Mouse (Mus musculus) liver, embryonic 14.5 days (tissue): ENCODE results near the gene Map4k4.

Experiments
- CTCF ChIP-seq: IDR thresholded peaks from 2 replicates; pipeline ENCODE4 v1.5.1; 2016; ENCODE audit warnings: antibody characterized with exemption, low read depth, control low read depth
- EP300 ChIP-seq: IDR thresholded peaks from 2 replicates; pipeline ENCODE4 v1.6.1; 2016; ENCODE audit warnings: antibody characterized with exemption, low read depth

DNA sequence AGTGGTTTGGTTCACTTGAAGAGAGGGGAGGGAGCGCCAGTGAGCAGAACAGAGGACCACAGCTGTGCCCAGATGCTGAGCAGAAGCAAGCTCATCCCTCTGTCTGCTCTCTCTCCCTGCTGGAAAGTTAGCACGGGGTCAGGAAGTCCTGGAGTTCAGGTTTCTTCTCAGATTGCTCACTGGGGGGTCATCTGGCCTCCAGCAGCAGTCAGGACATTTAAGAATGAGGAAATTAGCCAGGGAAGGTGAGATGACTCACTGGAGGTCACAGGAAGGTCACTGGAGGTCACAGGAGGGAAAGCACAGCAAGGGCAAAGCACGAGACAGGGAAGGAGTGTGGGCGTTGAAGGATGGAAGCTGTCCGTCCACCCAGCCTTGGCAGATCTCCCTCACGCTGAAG, 41.5 kb upstream of the Map4k4 start:
- no peak for TF ChIP-seq CTCF
- TF ChIP-seq EP300: no peak
